Comparison of ENCODE assay signal across 8 mouse cellular contexts in the genomic region with DNA sequence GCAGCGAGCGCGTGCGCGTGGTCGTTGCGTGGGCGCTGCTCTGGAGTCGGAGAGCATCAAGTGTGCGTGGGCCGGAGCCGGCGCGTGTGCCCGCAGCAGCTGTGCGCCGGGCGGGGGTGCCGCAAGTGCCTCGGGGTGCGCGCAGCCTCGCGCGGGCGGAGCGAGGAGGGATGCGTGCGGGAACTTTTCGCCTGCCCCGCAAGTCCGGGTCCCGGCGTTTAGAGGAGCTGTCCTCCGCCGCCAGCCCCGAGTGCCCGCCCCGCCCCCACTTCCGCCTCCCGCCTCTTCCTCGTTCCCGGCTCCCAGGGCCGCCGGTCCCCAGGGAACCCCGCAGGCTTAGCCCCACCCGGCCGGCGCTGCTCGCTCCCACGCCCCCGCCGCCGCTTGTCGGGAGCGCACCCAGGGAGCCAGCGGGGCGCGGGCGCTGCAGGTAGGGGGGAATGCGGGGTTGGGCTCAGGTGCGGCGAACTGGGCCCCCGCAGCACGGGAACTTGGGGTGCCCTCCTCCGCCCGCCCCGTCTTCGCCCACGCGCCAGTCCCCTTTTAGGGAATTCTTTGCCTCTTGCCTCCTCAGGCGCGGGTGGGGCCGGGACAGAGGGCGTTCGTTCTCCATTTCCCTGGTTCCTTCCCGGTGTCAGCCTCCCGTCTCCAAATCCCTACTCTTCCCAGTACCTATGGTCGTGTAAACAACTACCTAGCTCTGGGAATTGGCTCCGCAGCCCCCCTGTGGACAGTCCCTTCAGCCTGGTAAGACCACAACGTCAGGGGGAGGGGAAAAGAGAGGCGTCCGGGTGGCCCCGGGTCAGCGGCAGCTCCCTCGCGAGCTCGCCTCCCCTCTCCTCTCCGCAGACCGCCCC. TPM values are rescaled to one million over a fixed set of nuclear protein-coding genes. Genes with fewer than 3 reads are reported as not detected.
DNase-seq lines count a peak whose midpoint lies in the region; ATAC-seq and TF ChIP-seq lines count a peak whose summit lies in the region.

No protein-coding gene starts in this region.

- H3K4me3 ChIP-seq in thymus, adult 2 months (ENCODE audit: control insufficient read depth, insufficient read depth, low read length): peak overlapping the region; percentile 46
- H3K4me3 ChIP-seq in intestine, postnatal 0 days (ENCODE audit: low read depth, low read length): peak overlapping the region; percentile 84
- H3K4me3 ChIP-seq in small intestine, adult 2 months (ENCODE audit: low read depth, low read length): peak overlapping the region; percentile 82

- ATAC-seq in granulocyte monocyte progenitor cell, adult 5-6 weeks (replicated peaks; ENCODE audit: poor library complexity, severe bottlenecking): peak; percentile 33
- ATAC-seq in intestine, postnatal 0 days: peak; percentile 75
- 0 out of 2 replicates have a peak, but pooled peaks have one; percentile 26 for ATAC-seq in megakaryocyte progenitor cell, adult 5-6 weeks (replicated peaks; ENCODE audit: poor library complexity)

- H3K4me1 ChIP-seq in thymus, adult 2 months (replicated peaks; ENCODE audit: control insufficient read depth, insufficient read depth, low read length): peaks cover 5% of the 10 kb centered on the region
- H3K4me1 ChIP-seq in intestine, postnatal 0 days (replicated peaks; ENCODE audit: control insufficient read depth, insufficient read depth, low read length): no peaks in the 10 kb centered on the region
- peaks cover 18% of the 10 kb centered on the region for H3K4me1 ChIP-seq in small intestine, adult 2 months (ENCODE audit: control insufficient read depth, insufficient read depth, insufficient read length, low read length)

- H3K36me3 ChIP-seq in thymus, adult 2 months (ENCODE audit: control insufficient read depth, insufficient read depth, low read length): no peaks in the 10 kb centered on the region
- H3K36me3 ChIP-seq in intestine, postnatal 0 days (ENCODE audit: control insufficient read depth, insufficient read depth): peaks cover 18% of the 10 kb centered on the region; the same call in 1 of the 2 replicates
- peaks cover 11% of the 10 kb centered on the region for H3K36me3 ChIP-seq in small intestine, adult 2 months (ENCODE audit: control insufficient read depth, insufficient read depth, low read length)

- H3K4me2 ChIP-seq in intestine, postnatal 0 days (replicated peaks; ENCODE audit: low read depth): peak overlapping the region; percentile 98

- H3K27ac ChIP-seq in thymus, adult 2 months (ENCODE audit: control insufficient read depth, insufficient read depth, low read length): no peak overlapping the region
- peak overlapping the region; percentile 15 for H3K27ac ChIP-seq in intestine, postnatal 0 days (ENCODE audit: low read depth, low read length)
- peak overlapping the region; percentile 26 for H3K27ac ChIP-seq in small intestine, adult 2 months (ENCODE audit: insufficient read depth, low read depth, low read length)

- intact Hi-C loops in left cerebral cortex, postnatal 25 days (cut with DNase I): loop anchor here (2.0 to 5.0 kb wide), 2 partner anchors 26 to 71 kb away; partner anchors contain the start of gene Gm20458

- TF ChIP-seq POLR2A in thymus, adult 2 months (IDR thresholded peaks at IDR 0.05; ENCODE audit: control insufficient read depth, extremely low read depth, insufficient read depth, low read length, poor library complexity): no peak
- no peak for TF ChIP-seq POLR2A in small intestine, adult 2 months (IDR thresholded peaks at IDR 0.05; ENCODE audit: low read depth, low read length)

- DNase-seq in thymus, adult 2 months: peak; percentile 7
- DNase-seq in thymus, adult 18-20 months: no peak
- peak; percentile 30 for DNase-seq in embryo, embryonic 10 days (ENCODE audit: low spot score)
- peak; percentile 85 for DNase-seq in left cerebral cortex, postnatal 25 days (ENCODE audit: low spot score in 2 of 2)

- 1% methylated on average over 83 of the region's 90 CpGs for WGBS in thymus, adult 2 months
- under 1% methylated on average over 79 of the region's 90 CpGs for WGBS in intestine, postnatal 0 days
- under 1% methylated on average over 89 of the region's 90 CpGs for WGBS in small intestine, adult 2 months

- peaks cover 14% of the 10 kb centered on the region; the same call in 1 of the 2 replicates for H3K27me3 ChIP-seq in thymus, adult 2 months (ENCODE audit: control insufficient read depth, insufficient read depth, low read length)
- H3K27me3 ChIP-seq in intestine, postnatal 0 days (replicated peaks; ENCODE audit: control insufficient read depth, insufficient read depth, low read length): no peaks in the 10 kb centered on the region
- no peaks in the 10 kb centered on the region for H3K27me3 ChIP-seq in small intestine, adult 2 months (ENCODE audit: control insufficient read depth, insufficient read depth, low read length)

- H3K9ac ChIP-seq in intestine, postnatal 0 days (ENCODE audit: low read depth, low read length): peak overlapping the region; percentile 80

- no peak for TF ChIP-seq CTCF in thymus, adult 2 months (IDR thresholded peaks at IDR 0.05; ENCODE audit: borderline replicate concordance, control insufficient read depth, extremely low read depth, insufficient read depth, low read length, poor library complexity)
- TF ChIP-seq CTCF in intestine, postnatal 0 days (IDR thresholded peaks at IDR 0.05; ENCODE audit: low read depth): 0 out of 2 replicates have a peak, but pooled peaks have one; percentile 1
- TF ChIP-seq CTCF in small intestine, adult 2 months (IDR thresholded peaks at IDR 0.05; ENCODE audit: extremely low read depth, insufficient read length, insufficient replicate concordance, low read depth, low read length): no peak

- no peaks in the 10 kb centered on the region for H3K9me3 ChIP-seq in intestine, postnatal 0 days (ENCODE audit: control insufficient read depth)

RNA-seq across cellular contexts. Expression of gene Dbndd2, which starts 0.6 kb away (rescaled TPM):
- 19.6 and 24.8 TPM in 2 replicates for polyA plus RNA-seq in thymus, adult 2 months (2012; rRNA removed)
- 5.6 TPM in 1 of 2 replicates, not detected in the other for total RNA-seq in granulocyte monocyte progenitor cell, adult 5-6 weeks (2014; fragmentation: Nextera tagmentation)
- 0.46 and 0.95 TPM in 2 replicates for total RNA-seq in granulocyte monocyte progenitor cell, adult 5-6 weeks (2017)
- polyA plus RNA-seq in intestine, postnatal 0 days (2015; fragmentation: Nextera tagmentation; extraction: Ambion mirVana): 15.9 and 18.8 TPM in 2 replicates
- 100 to 1,000 TPM; 114 to 127 TPM for total RNA-seq in left cerebral cortex, postnatal 25 days (2021)
- total RNA-seq in megakaryocyte progenitor cell, adult 5-6 weeks (2015): 1.1 and 2.7 TPM in 2 replicates
- 0.04 and 0.47 TPM in 2 replicates for total RNA-seq in megakaryocyte progenitor cell, adult 5-6 weeks (2017)
- polyA plus RNA-seq in small intestine, adult 2 months (2012; rRNA removed): 38.4 and 61.6 TPM in 2 replicates

RNA-seq across cellular contexts. Expression of gene Pigt, which starts 10.8 kb away (rescaled TPM):
- polyA plus RNA-seq in thymus, adult 2 months (2012; rRNA removed): 146 and 202 TPM in 2 replicates
- total RNA-seq in granulocyte monocyte progenitor cell, adult 5-6 weeks (2014; fragmentation: Nextera tagmentation): 97.1 and 103 TPM in 2 replicates
- 27.2 and 27.5 TPM in 2 replicates for total RNA-seq in granulocyte monocyte progenitor cell, adult 5-6 weeks (2017)
- polyA plus RNA-seq in intestine, postnatal 0 days (2015; fragmentation: Nextera tagmentation; extraction: Ambion mirVana): 75.8 and 83.0 TPM in 2 replicates
- total RNA-seq in left cerebral cortex, postnatal 25 days (2021): 10 to 100 TPM; 92.5 to 94.5 TPM
- 75.1 and 80.0 TPM in 2 replicates for total RNA-seq in megakaryocyte progenitor cell, adult 5-6 weeks (2015)
- 34.3 and 42.0 TPM in 2 replicates for total RNA-seq in megakaryocyte progenitor cell, adult 5-6 weeks (2017)
- 117 and 171 TPM in 2 replicates for polyA plus RNA-seq in small intestine, adult 2 months (2012; rRNA removed)

RNA-seq across cellular contexts. Expression of gene Trp53tg5, which starts 13.0 kb away (rescaled TPM):
- polyA plus RNA-seq in thymus, adult 2 months (2012; rRNA removed): not detected in 2 replicates
- not detected in 2 replicates for total RNA-seq in granulocyte monocyte progenitor cell, adult 5-6 weeks (2014; fragmentation: Nextera tagmentation)
- total RNA-seq in granulocyte monocyte progenitor cell, adult 5-6 weeks (2017): not detected in 2 replicates
- not detected in 2 replicates for polyA plus RNA-seq in intestine, postnatal 0 days (2015; fragmentation: Nextera tagmentation; extraction: Ambion mirVana)
- total RNA-seq in left cerebral cortex, postnatal 25 days (2021): not detected
- not detected in 2 replicates for total RNA-seq in megakaryocyte progenitor cell, adult 5-6 weeks (2015)
- total RNA-seq in megakaryocyte progenitor cell, adult 5-6 weeks (2017): not detected in 2 replicates
- polyA plus RNA-seq in small intestine, adult 2 months (2012; rRNA removed): not detected in 2 replicates

RNA-seq across cellular contexts. Expression of gene Gm20458, which starts 25.7 kb away (rescaled TPM):
- 27.8 and 35.3 TPM in 2 replicates for polyA plus RNA-seq in thymus, adult 2 months (2012; rRNA removed)
- not detected in 2 replicates for total RNA-seq in granulocyte monocyte progenitor cell, adult 5-6 weeks (2014; fragmentation: Nextera tagmentation)
- total RNA-seq in granulocyte monocyte progenitor cell, adult 5-6 weeks (2017): not detected in 2 replicates
- polyA plus RNA-seq in intestine, postnatal 0 days (2015; fragmentation: Nextera tagmentation; extraction: Ambion mirVana): 21.4 and 29.1 TPM in 2 replicates
- 10 to 100 TPM; 11.4 to 13.1 TPM for total RNA-seq in left cerebral cortex, postnatal 25 days (2021)
- total RNA-seq in megakaryocyte progenitor cell, adult 5-6 weeks (2015): not detected in 2 replicates
- not detected in 2 replicates for total RNA-seq in megakaryocyte progenitor cell, adult 5-6 weeks (2017)
- polyA plus RNA-seq in small intestine, adult 2 months (2012; rRNA removed): 35.0 and 79.8 TPM in 2 replicates

RNA-seq across cellular contexts. Expression of gene Sys1, which starts 29.7 kb away (rescaled TPM):
- polyA plus RNA-seq in thymus, adult 2 months (2012; rRNA removed): 183 and 220 TPM in 2 replicates
- total RNA-seq in granulocyte monocyte progenitor cell, adult 5-6 weeks (2014; fragmentation: Nextera tagmentation): 30.4 and 35.3 TPM in 2 replicates
- total RNA-seq in granulocyte monocyte progenitor cell, adult 5-6 weeks (2017): 11.5 and 18.1 TPM in 2 replicates
- 58.7 and 62.3 TPM in 2 replicates for polyA plus RNA-seq in intestine, postnatal 0 days (2015; fragmentation: Nextera tagmentation; extraction: Ambion mirVana)
- 10 to 100 TPM; 38.0 to 39.7 TPM for total RNA-seq in left cerebral cortex, postnatal 25 days (2021)
- total RNA-seq in megakaryocyte progenitor cell, adult 5-6 weeks (2015): 39.1 and 39.5 TPM in 2 replicates
- total RNA-seq in megakaryocyte progenitor cell, adult 5-6 weeks (2017): 11.2 and 20.0 TPM in 2 replicates
- polyA plus RNA-seq in small intestine, adult 2 months (2012; rRNA removed): 187 and 276 TPM in 2 replicates

Comparison
In these comparisons a context has a peak if more than half of its experiments do, and no peak if none do; other contexts are left out.
1. DNase-seq: peak in thymus, adult 2 months (single experiment), embryo, embryonic 10 days (single experiment) and left cerebral cortex, postnatal 25 days (2 of 2); none in thymus, adult 18-20 months (0 of 2).
2. RNA of gene Dbndd2, which starts 0.6 kb away (total RNA-seq): 114 to 127 TPM in left cerebral cortex, postnatal 25 days; 0.46 to 5.6 TPM in granulocyte monocyte progenitor cell, adult 5-6 weeks and 0.04 to 2.7 TPM in megakaryocyte progenitor cell, adult 5-6 weeks; every median in the first group is over 10 times any median in the second.
3. Peak in every context shown above with its lines, with median percentiles within 50 percentile points of each other: H3K4me3 ChIP-seq and ATAC-seq.